Mouse (Mus musculus): ENCODE data around the gene Dpf3. TPM values are rescaled to one million over a fixed set of nuclear protein-coding genes. Genes with fewer than 3 reads are reported as not detected.

Gene Dpf3
- total RNA-seq, 2 experiments from 2014 or later: 6.4 to 6.5 TPM

- no peak for DNase-seq (ENCODE audit: low spot score in 2 of 2)
- intact Hi-C loops (cut with DNase I): loop anchor here (5.0 kb wide), 1 partner anchor 285 kb away; no protein-coding TSS in a partner anchor
Observed at GRCm38 (mm10) chr12:83206866-83207265, 280.6 kb downstream of the Dpf3 start.

- DNase-seq (ENCODE audit: low spot score in 2 of 2): no peak
- intact Hi-C loops (cut with DNase I): no loop called here
Observed at GRCm38 (mm10) chr12:83204361-83204760, 283.2 kb downstream of the Dpf3 start.

GRCm38 (mm10) chr12:83201674-83202073 lies 285.8 kb downstream of the Dpf3 start:
- intact Hi-C loops (cut with DNase I): no loop called here
- DNase-seq (ENCODE audit: low spot score in 2 of 2): no peak

- DNase-seq (ENCODE audit: low spot score in 2 of 2): no peak
- intact Hi-C loops (cut with DNase I): no loop called here
Observed at GRCm38 (mm10) chr12:83180561-83180960, 307.0 kb downstream of the Dpf3 start.

- intact Hi-C loops (cut with DNase I): no loop called here
- no peak for DNase-seq (ENCODE audit: low spot score in 2 of 2)
Observed at GRCm38 (mm10) chr12:83179860-83180259, 307.7 kb downstream of the Dpf3 start.

- peak in 1 of 2 experiments; percentile 54 for DNase-seq (ENCODE audit: low spot score in 2 of 2)
- intact Hi-C loops (cut with DNase I): no loop called here
Observed at GRCm38 (mm10) chr12:83178770-83179169, 308.7 kb downstream of the Dpf3 start.

- intact Hi-C loops (cut with DNase I): loop anchor here (1.0 kb wide), 1 partner anchor 317 kb away; no protein-coding TSS in a partner anchor
- DNase-seq (ENCODE audit: low spot score in 2 of 2): peak; percentile 42 to 76
Observed at GRCm38 (mm10) chr12:83169495-83170209, 317.9 kb downstream of the Dpf3 start.

- intact Hi-C loops (cut with DNase I): no loop called here
- peak; percentile 23 to 85 for DNase-seq (ENCODE audit: low spot score in 2 of 2)
Observed at GRCm38 (mm10) chr12:83168310-83168709, 319.2 kb downstream of the Dpf3 start.

GRCm38 (mm10) chr12:83165058-83165457 lies 322.5 kb downstream of the Dpf3 start:
- intact Hi-C loops (cut with DNase I): no loop called here
- DNase-seq (ENCODE audit: low spot score in 2 of 2): no peak

Other genes starting within 250 kb of the Dpf3 start
- gene Dcaf4, start 32.8 kb upstream of the Dpf3 start, total RNA-seq (2021): 10 to 100 TPM; 23.7 to 24.4 TPM
- 10 to 100 TPM; 44.1 to 47.6 TPM for gene Zfyve1, start 109.5 kb upstream of the Dpf3 start, total RNA-seq (2021)
- gene Rbm25, start 143.5 kb upstream of the Dpf3 start, total RNA-seq (2021): 100 to 1,000 TPM; 107 to 124 TPM
- 10 to 100 TPM; 64.9 to 68.1 TPM for gene Psen1, start 200.4 kb upstream of the Dpf3 start, total RNA-seq (2021)

Measured in left cerebral cortex, postnatal 25 days (tissue).